ENCODE assay signal across 14 mouse cellular contexts in the genomic region with DNA sequence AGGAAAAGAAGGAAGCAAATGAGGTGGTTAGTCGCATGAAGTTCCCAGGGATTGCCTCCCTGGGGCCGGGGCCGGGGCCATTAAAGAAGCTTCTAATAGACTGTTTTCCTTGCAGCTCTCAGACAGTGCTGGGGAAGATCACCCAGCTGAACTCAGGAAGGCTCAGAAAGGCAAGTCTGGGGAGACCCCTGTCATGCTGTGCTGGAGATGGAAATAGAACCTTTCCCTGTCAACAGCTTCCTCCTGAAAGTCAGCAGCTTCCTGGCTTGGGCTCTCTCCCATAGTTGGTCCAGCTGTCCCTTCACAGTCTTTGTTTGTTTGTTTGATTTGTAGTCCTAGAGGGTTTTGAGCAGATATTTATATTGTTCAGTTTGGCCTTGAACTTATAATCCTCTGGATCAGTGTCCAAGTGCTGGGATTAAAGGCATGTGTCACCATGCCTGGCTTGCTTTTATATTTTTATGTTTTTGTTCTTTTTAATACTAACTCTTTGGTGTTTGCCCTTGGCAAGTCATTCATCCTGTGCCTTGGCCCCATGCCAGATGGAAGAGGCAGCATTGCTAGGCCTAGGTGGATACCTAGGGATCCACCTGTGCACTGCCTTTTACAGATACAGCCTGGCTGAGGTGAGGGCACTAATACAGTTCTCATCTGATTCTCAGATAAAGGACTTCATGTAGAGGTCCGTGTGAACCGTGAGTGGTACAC. TPM values are rescaled to one million over a fixed set of nuclear protein-coding genes. Genes with fewer than 3 reads are reported as not detected.
DNase-seq lines count a peak whose midpoint lies in the region; TF ChIP-seq lines count a peak whose summit lies in the region.
"Had no signal": no experiment of that assay in that cellular context is flagged by ENCODE, and none has a peak within 500 bp of the region (broad histone marks: within the 10 kb centered on the region; RNA-seq: fewer than 3 reads in every experiment).

No protein-coding gene starts in this region.

- peak; percentile 55 to 81 for DNase-seq in adrenal gland, adult (ENCODE audit: inconsistent age in 2 of 2, low spot score in 1 of 2)
- no peak for DNase-seq in adrenal gland, postnatal 4 days (ENCODE audit: low spot score in 2 of 2)
- DNase-seq in left cerebral cortex, adult 2 months (ENCODE audit: extremely low spot score in 1 of 2, low spot score in 2 of 2) = no peak
- no peak for DNase-seq in left cerebral cortex, adult 18-20 months (ENCODE audit: low spot score in 2 of 2)
- peak; percentile 33 for DNase-seq in cerebellum, adult 8-10 months
- peak; percentile 41 to 67 for DNase-seq in kidney, postnatal 36 days
- no peak for DNase-seq in gastrocnemius, adult 18-20 months (ENCODE audit: low spot score)
- DNase-seq in right cerebral cortex, postnatal 10 days (ENCODE audit: low spot score in 2 of 2) = no peak
- DNase-seq: lung, postnatal 10 days; thymus, adult 18-20 months had no signal

- 0 out of 2 replicates have a peak overlapping the region, but pooled peaks have one; percentile 24 for H3K27ac ChIP-seq in left cerebral cortex, adult 2 months
- H3K27ac ChIP-seq: forebrain, embryonic 12.5 days; heart, embryonic 13.5 days; limb, embryonic 10.5 days; liver, embryonic 12.5 days had no signal

- TF ChIP-seq CTCF in left cerebral cortex, adult 2 months (IDR thresholded peaks at IDR 0.05) = no peak

- H3K4me3 ChIP-seq in left cerebral cortex, adult 2 months = no peak overlapping the region
- H3K4me3 ChIP-seq: forebrain, embryonic 12.5 days; heart, embryonic 13.5 days; limb, embryonic 10.5 days; liver, embryonic 12.5 days had no signal

- intact Hi-C loops in left cerebral cortex, adult 2 months (cut with DNase I) = no loop called here

RNA-seq across cellular contexts. Expression of a gene that starts 35.9 kb away (rescaled TPM):
- 10 to 100 TPM; 57.1 to 68.6 TPM for total RNA-seq in adrenal gland, postnatal 4 days (2021)
- total RNA-seq in left cerebral cortex, adult 2 months (2021) = 10 to 100 TPM; 39.0 to 49.6 TPM
- total RNA-seq in left cerebral cortex, adult 18-20 months (2021) = 10 to 100 TPM; 35.4 to 39.6 TPM
- 10 to 100 TPM; 17.2 to 17.7 TPM for total RNA-seq in gastrocnemius, adult 18-20 months (2021)

Comparison
In these comparisons a context has a peak if more than half of its experiments do, and no peak if none do; other contexts are left out.
1. DNase-seq: peak in adrenal gland, adult (2 of 2), cerebellum, adult 8-10 months (single experiment) and kidney, postnatal 36 days (2 of 2); none in adrenal gland, postnatal 4 days (0 of 2), left cerebral cortex, adult 2 months (0 of 2), left cerebral cortex, adult 18-20 months (0 of 2), gastrocnemius, adult 18-20 months (single experiment) and right cerebral cortex, postnatal 10 days (0 of 2).